Comparison of ENCODE assay signal across 23 mouse cellular contexts in the genomic region with DNA sequence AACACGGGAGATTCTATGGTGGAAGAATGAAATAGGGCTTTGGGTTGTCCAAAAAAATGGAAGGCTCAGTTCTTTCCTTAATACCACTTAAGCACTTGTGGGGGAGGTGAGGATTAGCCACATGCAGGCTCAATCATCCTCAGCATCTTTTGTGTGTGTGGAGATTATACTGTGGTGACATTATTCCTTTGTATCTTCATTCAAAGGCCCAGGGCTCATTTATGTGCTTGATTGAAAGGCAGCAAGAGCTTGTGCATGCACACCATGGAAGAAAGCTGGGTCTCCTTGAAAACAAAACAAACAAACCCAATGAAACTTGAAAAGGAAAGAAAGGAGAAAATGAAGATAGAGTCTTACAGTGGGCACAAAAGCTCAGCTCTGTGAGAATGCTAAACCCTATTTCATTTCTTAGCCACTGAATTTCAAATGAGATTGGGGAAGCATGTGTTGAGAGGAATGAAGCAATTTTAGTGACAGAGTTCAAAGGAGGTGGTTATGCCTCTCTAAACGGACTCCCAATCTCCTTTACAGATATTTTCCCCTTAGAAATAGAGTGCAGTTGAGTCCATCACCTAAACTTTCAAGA.
DNase-seq lines count a peak whose midpoint lies in the region; ATAC-seq lines count a peak whose summit lies in the region.
"Had no signal": no experiment of that assay in that cellular context is flagged by ENCODE, and none has a peak within 500 bp of the region (broad histone marks: within the 10 kb centered on the region; RNA-seq: fewer than 3 reads in every experiment).

No protein-coding gene starts in this region.

- H3K4me1 ChIP-seq in hindbrain, embryonic 12.5 days = no peaks in the 10 kb centered on the region
- H3K4me1 ChIP-seq in hindbrain, embryonic 10.5 days (replicated peaks) = peaks cover 9% of the 10 kb centered on the region
- H3K4me1 ChIP-seq in forebrain, embryonic 15.5 days = no peaks in the 10 kb centered on the region
- no peaks in the 10 kb centered on the region for H3K4me1 ChIP-seq in midbrain, embryonic 14.5 days (ENCODE audit: control insufficient read depth, insufficient read depth, low read length)
- H3K4me1 ChIP-seq: embryonic facial prominence, embryonic 15.5 days; heart, embryonic 13.5 days; megakaryocyte, embryonic 14.5 days had no signal

- H3K9ac ChIP-seq in hindbrain, embryonic 12.5 days = no peak overlapping the region
- H3K9ac ChIP-seq in forebrain, embryonic 15.5 days (replicated peaks) = no peak overlapping the region
- H3K9ac ChIP-seq in midbrain, embryonic 14.5 days (replicated peaks; ENCODE audit: low read length) = no peak overlapping the region
- H3K9ac ChIP-seq: embryonic facial prominence, embryonic 15.5 days; heart, embryonic 13.5 days had no signal

- peak; percentile 84 for ATAC-seq in hindbrain, embryonic 12.5 days (ENCODE audit: low FRiP score)
- ATAC-seq in forebrain, embryonic 15.5 days (replicated peaks) = peak; percentile 97
- ATAC-seq in midbrain, embryonic 14.5 days (ENCODE audit: low FRiP score, low TSS enrichment) = peak; percentile 86
- ATAC-seq in megakaryocyte progenitor cell, adult 5-6 weeks (replicated peaks; ENCODE audit: poor library complexity) = no peak
- no peak for ATAC-seq in erythroblast, adult 5-6 weeks (replicated peaks; ENCODE audit: low FRiP score, poor library complexity, severe bottlenecking)

- H3K27me3 ChIP-seq in hindbrain, embryonic 12.5 days = no peaks in the 10 kb centered on the region
- H3K27me3 ChIP-seq in hindbrain, embryonic 10.5 days (ENCODE audit: insufficient read depth, poor library complexity, severe bottlenecking) = peaks cover 4% of the 10 kb centered on the region; the same call in 1 of the 2 replicates
- no peaks in the 10 kb centered on the region for H3K27me3 ChIP-seq in forebrain, embryonic 15.5 days
- 0 out of 2 replicates have a peak, but pooled peaks cover 8% of the 10 kb centered on the region for H3K27me3 ChIP-seq in midbrain, embryonic 14.5 days (ENCODE audit: control insufficient read depth, insufficient read depth, low read length)
- H3K27me3 ChIP-seq: CH12.LX; embryonic facial prominence, embryonic 15.5 days; heart, embryonic 13.5 days; megakaryocyte, embryonic 14.5 days had no signal

- H3K4me3 ChIP-seq in hindbrain, embryonic 12.5 days = no peak overlapping the region
- no peak overlapping the region for H3K4me3 ChIP-seq in hindbrain, embryonic 10.5 days
- H3K4me3 ChIP-seq in forebrain, embryonic 15.5 days = no peak overlapping the region
- H3K4me3 ChIP-seq in midbrain, embryonic 14.5 days (replicated peaks; ENCODE audit: low read depth, low read length) = no peak overlapping the region
- H3K4me3 ChIP-seq: embryonic facial prominence, embryonic 15.5 days; heart, embryonic 13.5 days; megakaryocyte, embryonic 14.5 days had no signal

- H3K36me3 ChIP-seq in hindbrain, embryonic 12.5 days = no peaks in the 10 kb centered on the region
- no peaks in the 10 kb centered on the region for H3K36me3 ChIP-seq in hindbrain, embryonic 10.5 days
- no peaks in the 10 kb centered on the region for H3K36me3 ChIP-seq in forebrain, embryonic 15.5 days
- H3K36me3 ChIP-seq in midbrain, embryonic 14.5 days (ENCODE audit: control insufficient read depth, insufficient read depth, low read length) = no peaks in the 10 kb centered on the region
- H3K36me3 ChIP-seq: embryonic facial prominence, embryonic 15.5 days; heart, embryonic 13.5 days had no signal

- WGBS in hindbrain, embryonic 12.5 days = 32% methylated on average over 2 of the region's 2 CpGs
- WGBS in hindbrain, embryonic 10.5 days = 31% methylated on average over 2 of the region's 2 CpGs
- 2% methylated on average over 2 of the region's 2 CpGs for WGBS in forebrain, embryonic 15.5 days
- 1% methylated on average over 2 of the region's 2 CpGs for WGBS in midbrain, embryonic 14.5 days

- no peak overlapping the region for H3K27ac ChIP-seq in hindbrain, embryonic 12.5 days
- H3K27ac ChIP-seq in hindbrain, embryonic 10.5 days = no peak overlapping the region
- H3K27ac ChIP-seq in forebrain, embryonic 15.5 days (replicated peaks) = no peak overlapping the region
- H3K27ac ChIP-seq in midbrain, embryonic 14.5 days (replicated peaks; ENCODE audit: low read depth, low read length) = no peak overlapping the region
- H3K27ac ChIP-seq: embryonic facial prominence, embryonic 15.5 days; heart, embryonic 13.5 days; stomach, postnatal 0 days had no signal

- no peaks in the 10 kb centered on the region for H3K9me3 ChIP-seq in hindbrain, embryonic 12.5 days (replicated peaks)
- no peaks in the 10 kb centered on the region for H3K9me3 ChIP-seq in hindbrain, embryonic 10.5 days
- no peaks in the 10 kb centered on the region for H3K9me3 ChIP-seq in forebrain, embryonic 15.5 days
- no peaks in the 10 kb centered on the region for H3K9me3 ChIP-seq in midbrain, embryonic 14.5 days (ENCODE audit: control insufficient read depth, low read length)
- H3K9me3 ChIP-seq: embryonic facial prominence, embryonic 15.5 days; heart, embryonic 13.5 days; megakaryocyte, embryonic 14.5 days had no signal

- no peak for DNase-seq in hindbrain, embryonic 10.5 days (ENCODE audit: low spot score)
- DNase-seq in embryo, embryonic 9.5 days (ENCODE audit: extremely low spot score) = peak; percentile 21
- peak; percentile 69 for DNase-seq in midbrain, embryonic 14.5 days
- DNase-seq in cerebellum, adult 8-10 months = no peak
- DNase-seq: adrenal gland, postnatal 36 days; cerebellum, adult 18-20 months; cerebellum, postnatal 36 days; heart, postnatal 36 days; kidney, adult 8-10 months; kidney, postnatal 25 days; left cerebral cortex, postnatal 4 days; liver; lung, postnatal 14 days; right cerebral cortex, postnatal 4 days had no signal

- no peak overlapping the region for H3K4me2 ChIP-seq in hindbrain, embryonic 12.5 days (replicated peaks)
- H3K4me2 ChIP-seq in forebrain, embryonic 15.5 days (replicated peaks) = no peak overlapping the region
- no peak overlapping the region for H3K4me2 ChIP-seq in midbrain, embryonic 14.5 days (ENCODE audit: low read length)
- H3K4me2 ChIP-seq: embryonic facial prominence, embryonic 15.5 days; heart, embryonic 13.5 days had no signal

Comparison
In these comparisons a context has a peak if more than half of its experiments do, and no peak if none do; other contexts are left out.
1. ATAC-seq: peak in hindbrain, embryonic 12.5 days (single experiment), forebrain, embryonic 15.5 days (single experiment) and midbrain, embryonic 14.5 days (single experiment); none in megakaryocyte progenitor cell, adult 5-6 weeks (single experiment) and erythroblast, adult 5-6 weeks (single experiment).
2. DNase-seq: peak in embryo, embryonic 9.5 days (single experiment) and midbrain, embryonic 14.5 days (single experiment); none in hindbrain, embryonic 10.5 days (single experiment) and cerebellum, adult 8-10 months (single experiment).